Mouse (Mus musculus) left cerebral cortex, postnatal 14 days (tissue): ENCODE data around the gene Capn1. TPM values are rescaled to one million over a fixed set of nuclear protein-coding genes. Genes with fewer than 3 reads are reported as not detected.

Experiments
- DNase-seq, 2 experiments: peaks; one replicate each; pipeline ENCODE4 v3.0.0; 2021 to 2022; ENCODE audit warnings: low spot score in 2 of 2, mixed read lengths in 1 of 2
- intact Hi-C: fragments of 180-260 bp; cut with DNase I; formaldehyde crosslinking; loops from one replicate; pipeline ENCODE4 v1.15.1; 2025
- microRNA-seq, 2 experiments: library from miRNA; unstranded; fragments of <30 nt; microRNA quantifications; one replicate each; pipeline ENCODE4 v1.2.0; 2022
- total RNA-seq, 2 experiments: library from RNA; stranded (reverse); gene quantifications; 2 replicates each; pipeline ENCODE4 v1.2.3; 2021

Gene Capn1
- total RNA-seq, 2 experiments from 2014 or later = 14.5 to 17.4 TPM

- DNase-seq = no peak
- intact Hi-C loops = no loop called here
Measured at GRCm38 (mm10) chr19:5939715-5940114, 76.0 kb downstream of the Capn1 start.

Small RNA genes lying within 50 kb of the gene (microRNA-seq; reads per million reads assigned to microRNA genes)
- gene Mir6988 = 2.6 to 4.0 reads per million in 2 experiments

Other genes starting within 250 kb of the Capn1 start
- 10 to 100 TPM; 77.7 to 79.5 TPM for gene Scyl1, start 244.5 kb downstream of the Capn1 start, total RNA-seq
- 10 to 100 TPM; 11.1 to 12.1 TPM for gene Frmd8, start 140.6 kb downstream of the Capn1 start, total RNA-seq
- 1 to 10 TPM; 2.8 to 3.0 TPM for gene Slc25a45, start 138.1 kb downstream of the Capn1 start, total RNA-seq
- 1 to 10 TPM; 5.6 to 5.9 TPM for gene Tigd3, start 121.7 kb downstream of the Capn1 start, total RNA-seq
- gene Dpf2, start 102.9 kb downstream of the Capn1 start, total RNA-seq = 10 to 100 TPM; 87.6 to 90.4 TPM
- gene Cdc42ep2, start 91.1 kb downstream of the Capn1 start, total RNA-seq = 1 to 10 TPM; 7.1 to 8.0 TPM
- gene Pola2, start 51.7 kb downstream of the Capn1 start, total RNA-seq = 1 to 10 TPM; 6.2 to 6.6 TPM
- not detected for gene Slc22a20, start 29.8 kb downstream of the Capn1 start, total RNA-seq
- 10 to 100 TPM; 41.2 to 44.4 TPM for gene Syvn1, start 30.7 kb upstream of the Capn1 start, total RNA-seq
- 10 to 100 TPM; 49.8 to 54.3 TPM for gene Mrpl49, start 41.9 kb upstream of the Capn1 start, total RNA-seq
- gene Fau, start 41.9 kb upstream of the Capn1 start, total RNA-seq = 100 to 1,000 TPM; 597 to 658 TPM
- 10 to 100 TPM; 39.4 to 41.7 TPM for gene Znhit2, start 45.3 kb upstream of the Capn1 start, total RNA-seq
- gene Tm7sf2, start 52.5 kb upstream of the Capn1 start, total RNA-seq = 10 to 100 TPM; 41.3 to 46.1 TPM
- gene Vps51, start 61.3 kb upstream of the Capn1 start, total RNA-seq = 10 to 100 TPM; 73.9 to 87.1 TPM
- not detected for gene Tmem262, start 64.1 kb upstream of the Capn1 start, total RNA-seq
- 1 to 10 TPM in 1 of 2 experiments, under 1 TPM in 1; 0.59 to 1.3 TPM for gene Gm28374, start 66.4 kb upstream of the Capn1 start, total RNA-seq
- gene Zfpl1, start 69.1 kb upstream of the Capn1 start, total RNA-seq = 10 to 100 TPM; 32.8 to 35.0 TPM
- gene Cdca5, start 69.1 kb upstream of the Capn1 start, total RNA-seq = under 1 TPM; 0.38 to 0.44 TPM
- not detected for gene AC131692.1, start 78.5 kb upstream of the Capn1 start, total RNA-seq
- not detected for gene Naaladl1, start 89.9 kb upstream of the Capn1 start, total RNA-seq
- 10 to 100 TPM; 23.7 to 24.7 TPM for gene Sac3d1, start 102.8 kb upstream of the Capn1 start, total RNA-seq
- 10 to 100 TPM; 39.2 to 42.9 TPM for gene Snx15, start 112.4 kb upstream of the Capn1 start, total RNA-seq
- under 1 TPM in 1 of 2 experiments, not detected in 1; 0.33 TPM for gene Batf2, start 125.1 kb upstream of the Capn1 start, total RNA-seq
- gene Arl2, start 125.7 kb upstream of the Capn1 start, total RNA-seq = 10 to 100 TPM; 61.2 to 69.7 TPM
- under 1 TPM; 0.27 to 0.40 TPM for gene Majin, start 168.5 kb upstream of the Capn1 start, total RNA-seq
- not detected for gene Gpha2, start 210.5 kb upstream of the Capn1 start, total RNA-seq
- 100 to 1,000 TPM; 187 to 194 TPM for gene Ppp2r5b, start 220.0 kb upstream of the Capn1 start, total RNA-seq
- gene Atg2a, start 225.8 kb upstream of the Capn1 start, total RNA-seq = 10 to 100 TPM; 37.8 to 38.5 TPM